Mouse (Mus musculus) embryonic facial prominence, embryonic 13.5 days (tissue): ENCODE measurements at regions not wholly inside any gene's neighbourhood (a gene's known extent, or its start where the extent isn't known, plus 50 kb on each side); places are given as distances from the start of the nearest gene placed in this dataset.

Source experiments
- ATAC-seq: fragments of 200-750 bp; cut with Nextera tagmentation; 2 replicates; pipeline ENCODE4 v1.8.0; 2017; ENCODE audit warnings: low read depth; ENCODE audit not compliant: insufficient number of reproducible peaks, insufficient read depth, low FRiP score, low TSS enrichment
- H3K27ac ChIP-seq: fragments of 300-500 bp; sonication (generic); 2 replicates; pipeline ENCODE4 v1.5.1; 2015; ENCODE audit warnings: moderate library complexity, mild to moderate bottlenecking, inconsistent platforms
- H3K27me3 ChIP-seq: fragments of 300-500 bp; sonication (generic); 2 replicates; pipeline ENCODE4 v1.6.1; 2015; ENCODE audit warnings: mild to moderate bottlenecking, inconsistent platforms
- H3K36me3 ChIP-seq: fragments of 300-500 bp; sonication (generic); 2 replicates; pipeline ENCODE4 v1.6.1; 2015; ENCODE audit warnings: mild to moderate bottlenecking, inconsistent platforms
- H3K4me1 ChIP-seq: fragments of 300-500 bp; sonication (generic); 2 replicates; pipeline ENCODE4 v1.6.1; 2015; ENCODE audit warnings: inconsistent platforms
- H3K4me2 ChIP-seq: fragments of 300-500 bp; sonication (generic); 2 replicates; pipeline ENCODE4 v1.6.1; 2015; ENCODE audit warnings: moderate library complexity, mild to moderate bottlenecking, inconsistent platforms
- H3K4me3 ChIP-seq: fragments of 300-500 bp; sonication (generic); 2 replicates; pipeline ENCODE4 v1.5.1; 2015; ENCODE audit warnings: mild to moderate bottlenecking, inconsistent platforms
- H3K9ac ChIP-seq: fragments of 300-500 bp; sonication (generic); 2 replicates; pipeline ENCODE4 v1.6.1; 2015; ENCODE audit warnings: mild to moderate bottlenecking, inconsistent platforms
- H3K9me3 ChIP-seq: fragments of 300-500 bp; sonication (generic); 2 replicates; pipeline ENCODE4 v1.6.1; 2016; ENCODE audit warnings: inconsistent platforms
- WGBS: fragments of 180-500 bp; shearing (Covaris S2); methylation state at CpG from one replicate; pipeline ENCODE4 v1.1.7; 2015; ENCODE audit warnings: mixed read lengths; 5-methylcytosine and 5-hydroxymethylcytosine counted together

DNA sequence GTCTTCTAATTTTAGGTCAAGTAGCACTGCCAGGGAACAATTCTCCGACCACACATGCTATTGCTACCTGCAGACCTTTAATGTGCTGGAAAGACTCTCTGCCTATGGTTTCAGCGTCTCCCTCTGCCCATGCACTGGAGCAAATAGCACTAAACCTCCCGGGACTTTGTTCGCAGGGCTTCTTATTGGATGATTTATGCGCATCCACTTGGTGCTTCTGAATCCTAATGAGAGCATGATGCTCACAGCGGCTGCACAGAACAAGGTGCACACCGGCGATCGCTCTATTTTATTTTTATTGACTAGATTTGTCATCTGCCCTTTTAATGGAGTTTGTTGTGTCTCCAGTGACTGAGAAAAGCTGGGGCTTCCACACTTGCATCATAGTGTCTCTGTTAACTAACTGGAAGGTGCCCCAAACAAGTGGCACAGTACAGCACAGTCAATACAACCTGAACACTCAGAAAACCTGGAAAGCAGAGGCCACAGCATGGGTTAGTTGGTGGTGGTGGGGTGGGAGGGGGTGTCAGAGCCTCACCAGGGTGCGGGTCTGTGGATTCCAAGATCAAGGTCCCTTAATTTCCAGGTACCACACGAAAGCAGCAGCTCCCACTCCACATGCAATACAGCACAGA is 359.7 kb upstream of the Lmcd1 start:
- Histone ChIP-seq H3K36me3 (no peaks in the 10 kb centered on the region), H3K9me3 (no peaks in the 10 kb centered on the region), H3K4me2 (no peak overlapping the region), H3K27me3 (no peaks in the 10 kb centered on the region), H3K9ac (no peak overlapping the region), H3K27ac (no peak overlapping the region), H3K4me3 (no peak overlapping the region), H3K4me1 (peaks cover 8% of the 10 kb centered on the region)
- ATAC-seq: no peak
- WGBS: 77% methylated on average over 11 of the region's 11 CpGs

DNA sequence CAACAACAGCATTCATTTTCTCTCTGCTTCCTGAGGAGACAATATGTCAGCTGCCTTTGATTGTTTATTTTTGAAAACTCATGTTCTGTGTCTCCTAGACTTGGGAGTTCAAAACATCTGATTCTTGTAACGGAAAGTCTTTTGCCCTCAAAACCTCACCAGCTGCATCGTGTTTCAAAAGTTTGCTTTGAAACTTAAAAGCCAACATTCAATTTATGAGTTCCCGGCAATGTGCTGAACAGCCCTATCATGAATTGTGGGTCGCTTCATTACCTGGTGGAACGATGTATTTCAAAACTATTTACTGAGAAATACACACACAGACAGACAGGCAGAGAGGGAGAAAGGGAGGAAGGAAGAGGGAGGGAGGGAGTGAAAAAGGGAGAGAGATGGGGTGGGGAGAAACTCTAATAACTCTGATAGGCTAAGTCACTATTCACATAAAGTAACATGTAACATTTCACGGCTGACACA is 356.3 kb upstream of the Lmcd1 start:
- no peak overlapping the region for H3K4me2 ChIP-seq
- WGBS: 31% methylated on average over 6 of the region's 6 CpGs
- H3K27ac ChIP-seq: no peak overlapping the region; the same call in 1 of the 2 replicates
- ATAC-seq: no peak
- no peaks in the 10 kb centered on the region for H3K9me3 ChIP-seq
- H3K4me1 ChIP-seq: peaks cover 8% of the 10 kb centered on the region
- H3K27me3 ChIP-seq: no peaks in the 10 kb centered on the region
- no peak overlapping the region for H3K4me3 ChIP-seq
- no peaks in the 10 kb centered on the region for H3K36me3 ChIP-seq
- H3K9ac ChIP-seq: no peak overlapping the region

DNA sequence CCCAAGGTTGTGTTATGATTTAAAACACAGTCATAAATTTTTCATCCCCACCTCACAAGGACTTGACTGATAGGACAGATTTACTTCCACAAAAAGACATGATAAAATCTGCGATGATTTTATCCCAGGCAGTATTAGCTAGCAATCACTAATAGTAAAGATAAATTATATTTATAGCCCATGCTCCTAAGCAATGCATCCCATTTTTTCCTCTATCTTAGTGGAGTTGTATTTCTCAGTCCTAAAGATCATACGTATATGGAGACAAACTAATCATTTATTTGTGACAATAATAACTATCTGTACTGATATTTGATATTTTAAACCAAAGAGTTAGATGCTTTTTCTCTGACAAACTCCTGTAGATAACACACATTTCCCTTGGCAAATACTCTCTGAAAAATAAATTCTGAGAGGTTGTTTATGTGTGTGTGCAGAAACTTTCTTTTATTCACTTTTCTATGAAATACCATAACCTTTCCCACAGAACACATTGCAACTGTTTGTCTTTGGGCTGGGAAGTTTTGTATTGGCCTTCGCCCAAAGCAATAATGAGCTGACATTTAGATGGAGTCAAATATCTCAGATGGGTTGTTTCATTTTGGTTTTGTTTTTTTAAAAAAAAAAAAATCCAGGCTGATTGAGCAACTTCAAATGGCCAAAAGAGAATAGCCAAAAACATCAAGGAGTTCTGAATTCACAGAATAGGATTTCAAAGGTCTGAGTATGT is 355.5 kb upstream of the Lmcd1 start:
- ATAC-seq: no peak
- Histone ChIP-seq H3K4me1 (peaks cover 8% of the 10 kb centered on the region), H3K9me3 (no peaks in the 10 kb centered on the region), H3K36me3 (no peaks in the 10 kb centered on the region), H3K27ac (no peak overlapping the region), H3K27me3 (no peaks in the 10 kb centered on the region), H3K4me2 (no peak overlapping the region), H3K4me3 (no peak overlapping the region), H3K9ac (no peak overlapping the region)
- WGBS: 72% methylated on average over 3 of the region's 3 CpGs

DNA sequence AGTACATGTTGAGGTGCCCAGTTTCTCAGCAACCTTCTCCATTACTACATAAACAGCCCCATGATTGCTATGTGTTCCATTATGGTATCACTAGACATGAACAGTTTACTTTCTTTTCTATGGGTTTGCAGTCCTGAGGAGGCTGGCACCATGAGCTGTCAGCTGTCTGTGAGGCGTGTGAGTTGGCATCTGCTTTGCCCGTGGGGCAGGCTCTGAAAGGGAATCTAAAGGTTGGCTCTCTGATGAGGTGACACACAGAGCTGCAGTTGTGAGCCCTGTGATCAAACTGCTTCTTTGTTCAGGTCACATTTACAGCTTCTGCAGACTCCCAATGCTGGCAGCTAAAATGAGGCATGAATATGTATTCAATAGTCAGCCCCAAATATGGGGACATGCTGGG is 341.0 kb upstream of the Lmcd1 start:
- Histone ChIP-seq H3K4me1 (no peaks in the 10 kb centered on the region), H3K36me3 (no peaks in the 10 kb centered on the region), H3K27ac (no peak overlapping the region), H3K27me3 (no peaks in the 10 kb centered on the region), H3K9ac (no peak overlapping the region), H3K9me3 (no peaks in the 10 kb centered on the region), H3K4me2 (no peak overlapping the region), H3K4me3 (no peak overlapping the region)
- 85% methylated on average over 2 of the region's 2 CpGs for WGBS
- no peak for ATAC-seq

DNA sequence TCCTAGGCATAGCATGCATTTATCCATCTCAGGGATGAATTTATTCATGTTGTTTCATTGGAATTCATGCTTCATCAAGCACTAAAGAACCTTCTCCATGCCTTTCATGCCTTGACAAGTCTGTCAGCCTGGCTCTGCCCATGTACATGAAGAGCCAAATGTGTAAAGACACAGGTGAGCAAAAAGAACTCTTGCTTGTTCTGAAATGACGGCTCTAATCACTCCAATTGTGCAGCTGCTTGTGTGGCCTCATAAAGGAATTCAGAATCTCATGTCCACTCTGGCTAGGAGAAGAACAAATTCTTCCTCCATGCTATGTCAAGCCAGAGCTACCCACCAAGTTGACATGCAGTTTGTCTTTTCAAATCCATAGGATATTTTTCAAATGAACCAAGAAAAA is 319.2 kb upstream of the Lmcd1 start:
- Histone ChIP-seq H3K27me3 (no peaks in the 10 kb centered on the region), H3K9me3 (no peaks in the 10 kb centered on the region), H3K4me2 (no peak overlapping the region), H3K36me3 (no peaks in the 10 kb centered on the region), H3K9ac (no peak overlapping the region), H3K4me3 (no peak overlapping the region), H3K4me1 (no peaks in the 10 kb centered on the region), H3K27ac (no peak overlapping the region)
- 65% methylated on average over 1 of the region's 1 CpGs for WGBS
- ATAC-seq: no peak

DNA sequence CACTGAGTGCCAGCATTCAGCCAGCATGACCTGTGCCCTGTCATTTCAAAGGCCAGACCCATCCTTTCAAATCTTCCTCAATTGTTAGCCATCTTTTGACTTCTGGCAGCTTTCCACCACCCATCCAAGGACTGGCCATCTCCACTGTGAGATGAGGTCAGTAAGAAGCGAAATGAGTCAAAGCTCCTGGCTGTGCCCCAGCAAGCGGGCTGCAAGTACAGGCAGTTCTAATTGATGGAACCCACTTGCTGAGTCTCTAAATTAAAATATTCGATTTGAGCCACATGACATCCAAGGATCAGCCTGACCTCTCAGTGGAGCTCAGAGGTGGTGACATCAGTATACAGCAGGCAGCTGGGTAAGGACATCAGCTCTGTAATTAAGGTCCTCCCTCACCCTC is 307.8 kb upstream of the Lmcd1 start:
- ATAC-seq: no peak
- no peaks in the 10 kb centered on the region for H3K36me3 ChIP-seq
- H3K27me3 ChIP-seq: no peaks in the 10 kb centered on the region
- WGBS: 81% methylated on average over 3 of the region's 3 CpGs
- no peak overlapping the region for H3K4me2 ChIP-seq
- no peaks in the 10 kb centered on the region for H3K9me3 ChIP-seq
- no peak overlapping the region for H3K4me3 ChIP-seq
- no peak overlapping the region for H3K9ac ChIP-seq
- no peak overlapping the region for H3K27ac ChIP-seq
- H3K4me1 ChIP-seq: no peaks in the 10 kb centered on the region

DNA sequence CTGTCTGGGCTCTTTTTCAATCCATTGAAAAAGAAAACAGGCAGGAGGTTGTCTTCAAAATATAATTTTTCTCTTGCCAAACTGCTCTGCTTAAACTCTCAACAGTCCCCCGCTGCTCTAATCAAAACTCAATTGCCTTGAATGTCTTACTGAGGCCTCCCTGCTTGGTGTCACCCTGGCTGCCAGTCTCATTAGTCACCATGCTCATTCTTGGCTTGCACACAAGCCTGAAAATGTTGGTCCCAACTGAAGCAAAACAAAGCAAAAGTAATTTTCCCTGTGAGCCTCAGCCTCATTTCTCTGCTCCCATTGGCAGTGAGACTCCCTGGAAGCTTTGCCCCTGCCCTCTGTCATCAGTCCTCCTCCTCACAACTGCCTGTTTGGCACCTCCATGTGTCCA is 288.1 kb upstream of the Lmcd1 start:
- ATAC-seq: no peak
- H3K27me3 ChIP-seq: no peaks in the 10 kb centered on the region
- no peak overlapping the region for H3K4me3 ChIP-seq
- no peaks in the 10 kb centered on the region for H3K9me3 ChIP-seq
- no peaks in the 10 kb centered on the region for H3K4me1 ChIP-seq
- no peak overlapping the region for H3K4me2 ChIP-seq
- H3K27ac ChIP-seq: no peak overlapping the region
- WGBS: 75% methylated on average over 1 of the region's 1 CpGs
- no peak overlapping the region for H3K9ac ChIP-seq
- H3K36me3 ChIP-seq: no peaks in the 10 kb centered on the region

DNA sequence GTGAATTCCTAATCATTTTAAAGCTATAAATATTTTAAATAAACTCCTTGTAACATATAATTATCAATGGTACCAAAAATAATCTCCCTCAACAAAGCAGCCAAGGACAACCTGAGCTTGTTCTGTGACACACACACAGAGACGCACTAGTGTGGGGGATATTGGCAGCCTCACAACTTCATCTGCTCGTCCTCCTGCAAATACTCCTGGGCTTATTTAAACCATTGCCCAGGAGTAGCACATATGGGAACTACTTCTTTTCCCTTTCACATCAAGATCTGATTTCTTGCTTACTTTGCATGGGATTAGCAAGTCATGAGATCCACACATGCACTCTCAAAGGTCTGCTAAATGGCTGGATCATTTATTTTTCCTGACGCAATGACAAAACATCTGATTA is 277.7 kb upstream of the Lmcd1 start:
- H3K27ac ChIP-seq: no peak overlapping the region
- H3K9me3 ChIP-seq: no peaks in the 10 kb centered on the region
- H3K4me3 ChIP-seq: no peak overlapping the region
- no peaks in the 10 kb centered on the region for H3K4me1 ChIP-seq
- no peaks in the 10 kb centered on the region for H3K27me3 ChIP-seq
- no peak overlapping the region for H3K4me2 ChIP-seq
- ATAC-seq: no peak
- no peaks in the 10 kb centered on the region for H3K36me3 ChIP-seq
- H3K9ac ChIP-seq: no peak overlapping the region
- 63% methylated on average over 3 of the region's 3 CpGs for WGBS

DNA sequence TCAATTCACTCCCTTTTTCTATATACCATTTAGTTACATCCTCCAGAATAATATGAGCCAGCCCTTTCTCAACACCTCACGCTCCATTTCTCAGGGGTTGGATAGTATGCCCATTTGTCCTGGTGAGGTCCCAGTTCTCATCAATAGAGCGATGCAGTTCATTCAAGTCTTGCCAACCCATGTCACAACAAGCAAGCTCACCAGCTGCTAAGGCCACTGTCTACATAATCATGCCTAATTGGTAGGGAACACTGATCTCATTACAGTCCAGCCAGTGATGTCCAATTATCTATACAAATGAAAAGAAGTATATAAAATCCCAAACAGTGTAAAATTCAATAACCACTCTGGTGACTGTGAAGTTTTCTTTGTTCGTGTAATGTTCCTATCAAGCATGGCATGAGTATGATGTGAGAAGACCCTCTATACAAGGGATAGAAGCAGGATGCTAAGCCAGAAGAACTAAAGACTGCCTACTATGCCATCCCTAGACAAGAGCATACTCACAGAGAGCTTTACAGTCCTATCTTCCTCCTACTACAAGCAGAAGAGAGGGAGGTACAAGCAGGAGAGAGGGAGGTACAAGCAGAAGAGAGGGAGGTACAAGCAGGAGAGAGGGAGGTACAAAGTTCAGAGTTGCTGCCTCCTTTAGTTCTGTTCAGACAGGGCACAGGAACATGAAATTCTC is 269.6 kb upstream of the Lmcd1 start:
- no peaks in the 10 kb centered on the region for H3K27me3 ChIP-seq
- WGBS: 88% methylated on average over 3 of the region's 3 CpGs
- H3K9me3 ChIP-seq: no peaks in the 10 kb centered on the region
- H3K4me2 ChIP-seq: no peak overlapping the region
- no peak for ATAC-seq
- no peak overlapping the region for H3K27ac ChIP-seq
- no peaks in the 10 kb centered on the region for H3K36me3 ChIP-seq
- no peak overlapping the region for H3K4me3 ChIP-seq
- H3K4me1 ChIP-seq: no peaks in the 10 kb centered on the region
- no peak overlapping the region for H3K9ac ChIP-seq

DNA sequence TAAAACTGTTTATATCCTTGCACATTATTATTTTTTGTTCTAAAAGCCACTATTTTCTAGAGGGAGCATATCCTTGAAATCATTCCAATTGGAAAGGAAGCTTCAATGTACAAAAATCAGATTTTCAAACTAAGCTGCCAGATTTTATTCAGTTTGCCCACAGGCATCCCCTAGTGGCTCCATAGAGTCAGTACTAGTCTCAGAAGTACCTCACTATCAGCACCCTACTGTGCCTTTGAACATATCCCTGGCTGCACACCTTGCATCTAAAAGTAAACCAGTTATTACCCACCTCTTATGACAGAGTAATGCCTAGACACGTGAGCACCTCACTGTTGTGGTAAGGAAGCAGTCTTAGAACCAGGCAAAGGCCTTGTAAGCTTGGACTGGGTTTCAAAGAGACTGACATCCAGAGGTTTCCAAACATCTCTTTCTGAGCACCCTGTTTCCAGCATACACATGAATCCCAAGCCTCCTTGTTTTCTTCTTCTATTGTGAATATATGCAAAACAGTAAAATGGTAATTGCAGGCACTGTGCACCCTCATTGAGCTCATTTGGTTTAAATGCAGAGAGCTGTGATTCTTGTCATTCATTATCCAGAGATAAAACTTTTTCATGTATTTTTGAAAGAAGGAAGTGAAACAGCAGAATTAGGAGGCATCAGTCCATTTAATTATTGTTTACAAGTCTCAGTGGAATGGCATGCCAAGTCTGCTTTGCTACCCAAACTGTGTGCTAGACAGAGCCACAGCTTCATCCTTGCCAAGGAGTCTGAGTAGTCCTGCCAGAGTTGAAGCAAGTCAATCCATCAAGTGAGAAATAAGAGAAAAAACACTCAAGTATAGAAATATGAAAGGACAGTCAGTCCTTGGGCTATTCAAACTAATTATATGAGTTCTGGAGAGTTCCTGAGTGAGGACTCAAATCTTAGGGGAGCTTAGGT is 247.0 kb upstream of the Lmcd1 start:
- no peak overlapping the region for H3K9ac ChIP-seq
- no peak overlapping the region for H3K27ac ChIP-seq
- H3K4me2 ChIP-seq: no peak overlapping the region
- H3K4me1 ChIP-seq: no peaks in the 10 kb centered on the region
- no peaks in the 10 kb centered on the region for H3K9me3 ChIP-seq
- H3K36me3 ChIP-seq: no peaks in the 10 kb centered on the region
- no peak overlapping the region for H3K4me3 ChIP-seq
- no peak for ATAC-seq
- H3K27me3 ChIP-seq: no peaks in the 10 kb centered on the region
- WGBS: 59% methylated on average over 1 of the region's 1 CpGs

DNA sequence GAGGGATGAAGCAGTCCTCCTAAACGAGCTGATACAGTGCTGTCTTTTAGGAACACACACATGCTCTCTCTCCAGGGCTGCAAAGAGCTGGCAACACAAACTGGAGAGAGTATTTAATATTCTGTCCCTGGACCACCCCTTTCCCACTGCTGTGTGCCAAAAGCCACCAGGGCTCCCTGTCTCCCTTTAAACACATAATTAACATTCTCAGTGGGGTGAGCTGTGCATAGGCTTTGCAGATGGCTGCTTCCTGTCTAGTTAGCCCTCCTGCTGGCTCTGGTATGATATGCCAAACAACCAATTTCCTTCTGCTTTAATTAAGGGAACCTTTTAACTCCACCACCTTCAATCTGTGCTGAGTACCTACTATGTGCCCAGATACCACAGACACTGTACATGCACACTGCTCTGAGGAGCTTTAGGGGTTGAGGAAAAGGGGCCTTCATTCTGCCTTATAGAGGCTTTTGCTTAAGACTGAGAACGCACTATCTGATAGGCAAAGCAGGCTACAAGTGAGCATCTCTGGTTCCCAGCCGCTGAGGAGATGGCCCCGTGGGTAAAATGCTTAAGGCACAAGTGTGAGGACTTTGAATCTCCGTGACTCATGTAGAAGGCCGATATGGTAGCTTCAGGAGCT is 222.9 kb upstream of the Lmcd1 start:
- H3K4me1 ChIP-seq: no peaks in the 10 kb centered on the region
- no peaks in the 10 kb centered on the region for H3K9me3 ChIP-seq
- no peak overlapping the region for H3K27ac ChIP-seq
- no peak overlapping the region for H3K4me2 ChIP-seq
- 78% methylated on average over 6 of the region's 6 CpGs for WGBS
- H3K4me3 ChIP-seq: no peak overlapping the region
- H3K36me3 ChIP-seq: no peaks in the 10 kb centered on the region
- no peak for ATAC-seq
- no peak overlapping the region for H3K9ac ChIP-seq
- H3K27me3 ChIP-seq: no peaks in the 10 kb centered on the region
